Mouse (Mus musculus) R1 (cell line): ENCODE results near the gene Tyr.

ENCODE experiments used
- DNase-seq: peaks from one replicate; pipeline ENCODE4 v3.0.0-alpha.2; 2018; ENCODE audit warnings: low read depth, low spot score

Tyr gene

GRCm38 (mm10) chr7:87493412-87493811 is at the start of gene Tyr:
Tyr (minus strand) TSS chr7:87493512.
- DNase-seq = no peak

GRCm38 (mm10) chr7:87539031-87539430 is 45.7 kb upstream of the Tyr start:
- no peak for DNase-seq

GRCm38 (mm10) chr7:87494124-87494682 is 891 bp upstream of the Tyr start:
- DNase-seq = peak; percentile 71

GRCm38 (mm10) chr7:87488024-87488423 is 5.3 kb downstream of the Tyr start:
- no peak for DNase-seq

GRCm38 (mm10) chr7:87413271-87413670 is 80.0 kb downstream of the Tyr start:
- no peak for DNase-seq

- DNase-seq = peak; percentile 60
Observed at GRCm38 (mm10) chr7:87411373-87411772, 81.9 kb downstream of the Tyr start.

- DNase-seq = no peak
Observed at GRCm38 (mm10) chr7:87397023-87397422, 96.3 kb downstream of the Tyr start.

- DNase-seq = no peak
Observed at GRCm38 (mm10) chr7:87374935-87375334, 118.4 kb downstream of the Tyr start.
